Mouse (Mus musculus): ENCODE results near the gene Acnat1.
"Not testable (repeated sequence)": the region's sequence is repeated elsewhere in the genome, so short reads cannot be mapped to it uniquely, and the experiment has no call there.

Gene Acnat1

DNA sequence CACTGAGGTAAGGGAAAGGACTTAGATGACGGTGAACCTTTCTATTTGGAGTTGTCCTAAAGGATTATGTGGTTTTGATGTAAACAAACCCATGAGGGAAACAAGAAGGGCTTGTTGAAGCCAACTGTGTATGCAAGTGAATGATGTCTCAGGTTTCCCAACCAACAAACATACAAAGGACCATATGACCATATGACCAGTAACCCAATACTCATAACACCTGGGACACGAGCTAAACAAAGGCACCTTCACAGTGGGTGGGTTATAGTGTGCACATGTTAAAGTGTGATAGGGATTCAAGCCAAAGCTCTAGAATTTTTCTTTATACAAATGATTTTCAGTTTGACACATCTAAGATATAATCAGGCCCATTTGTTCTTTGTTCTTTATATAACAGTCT, 17.5 kb downstream of the Acnat1 start:
- no peak for DNase-seq (ENCODE audit: low spot score)

DNA sequence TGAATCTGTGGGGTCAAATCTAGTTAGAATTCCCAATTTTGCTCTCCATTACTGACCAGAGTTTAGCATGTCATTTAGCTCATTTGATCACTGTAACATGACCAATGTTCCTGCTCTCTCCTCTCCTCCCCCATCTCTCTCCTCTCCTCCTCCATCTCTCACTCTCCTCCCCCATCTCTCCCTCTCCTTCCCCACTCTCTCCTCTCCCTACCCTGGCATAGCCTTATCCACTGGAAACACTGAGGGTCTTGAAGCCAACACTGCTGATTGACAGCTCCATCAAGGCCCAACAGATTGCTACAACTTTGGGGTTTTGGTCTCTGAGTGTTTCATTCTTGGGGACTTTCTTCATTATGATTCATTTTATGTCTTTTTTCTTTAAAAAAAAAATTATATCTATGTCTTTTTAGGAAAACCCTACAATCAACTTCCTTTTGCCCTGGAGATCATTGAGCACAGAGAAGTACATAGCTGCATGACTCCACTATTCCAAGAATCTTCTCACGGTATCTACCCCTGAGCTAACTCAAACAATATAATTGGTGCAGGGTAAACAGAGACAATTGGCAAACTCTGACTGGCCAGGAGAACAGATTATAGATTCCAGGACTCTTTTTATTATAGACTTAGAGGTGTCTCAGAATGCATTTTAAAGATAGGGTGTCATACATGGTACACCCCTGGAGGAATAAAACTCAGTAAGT, 21.7 kb downstream of the Acnat1 start:
- no peak for DNase-seq (ENCODE audit: low spot score)

DNA sequence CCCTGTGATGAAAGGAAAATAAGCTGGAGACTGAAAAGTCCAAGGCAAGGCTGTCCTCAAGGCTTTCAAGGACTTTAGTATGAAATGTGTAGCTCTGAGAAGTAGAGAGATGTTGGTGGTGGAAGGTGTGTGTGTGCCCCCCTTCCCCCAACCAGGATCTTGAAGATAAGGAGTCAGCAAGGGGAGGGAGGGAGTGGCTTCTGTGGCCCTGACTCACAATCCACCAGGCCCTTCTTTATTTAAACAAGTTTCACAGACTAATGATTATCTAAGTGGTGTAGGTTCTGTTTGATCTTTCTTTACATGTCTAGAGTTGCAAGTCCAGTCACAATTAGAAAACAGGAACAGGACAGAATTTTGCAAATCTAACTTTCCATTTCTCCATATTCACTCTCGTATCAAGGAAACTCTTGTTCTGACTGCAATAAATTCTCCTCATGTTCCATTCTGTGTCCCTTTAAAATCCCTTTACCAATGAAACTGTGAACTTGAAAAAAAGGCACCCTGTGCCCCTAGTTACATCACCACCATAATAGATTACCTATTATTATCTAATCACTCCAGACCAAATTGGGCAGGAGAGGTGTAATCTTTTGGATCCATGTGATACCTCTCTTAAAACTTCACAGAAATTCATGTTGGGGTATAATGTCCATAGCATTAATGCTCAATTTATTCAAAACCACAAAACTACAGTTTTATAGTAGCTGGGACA, 22.4 kb downstream of the Acnat1 start:
- not testable (repeated sequence) for DNase-seq (ENCODE audit: low spot score)

DNA sequence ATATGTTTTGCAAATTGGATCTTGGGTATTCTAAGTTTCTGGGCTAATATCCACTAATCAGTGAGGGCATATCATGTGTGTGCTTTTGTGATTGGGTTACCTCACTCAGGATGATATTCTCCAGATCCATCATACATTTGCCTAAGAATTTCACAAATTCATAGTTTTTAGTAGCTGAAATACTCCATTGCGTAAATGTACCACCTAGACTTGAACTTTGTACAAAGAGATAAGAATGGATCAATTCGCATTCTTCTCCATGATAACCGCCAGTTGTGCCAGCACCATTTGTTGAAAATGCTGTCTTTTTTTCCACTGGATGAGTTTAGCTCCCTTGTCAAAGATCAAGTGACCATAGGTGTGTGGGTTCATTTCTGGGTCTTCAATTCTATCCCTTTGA, 36.7 kb downstream of the Acnat1 start:
- not testable (repeated sequence) for DNase-seq (ENCODE audit: low spot score)

DNA sequence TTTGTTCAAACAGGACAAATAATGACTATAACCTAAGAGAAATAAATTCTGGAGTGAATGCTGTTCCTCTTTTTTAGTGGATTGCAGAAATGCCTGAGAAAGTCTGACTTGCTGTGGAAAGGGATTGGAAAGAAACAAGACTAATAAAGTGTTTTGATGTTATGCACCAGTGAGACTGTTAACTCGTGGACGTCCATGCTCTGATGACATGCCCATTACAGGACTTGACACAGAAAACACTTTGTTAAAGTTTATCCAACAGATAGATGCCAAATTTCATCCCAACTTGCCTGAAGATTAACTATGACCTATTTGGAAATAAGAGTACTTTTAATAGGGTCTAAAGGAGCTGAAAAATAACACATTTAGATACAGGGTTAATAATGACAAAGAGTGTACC, 63.6 kb downstream of the Acnat1 start:
- not testable (repeated sequence) for DNase-seq (ENCODE audit: low spot score)

DNA sequence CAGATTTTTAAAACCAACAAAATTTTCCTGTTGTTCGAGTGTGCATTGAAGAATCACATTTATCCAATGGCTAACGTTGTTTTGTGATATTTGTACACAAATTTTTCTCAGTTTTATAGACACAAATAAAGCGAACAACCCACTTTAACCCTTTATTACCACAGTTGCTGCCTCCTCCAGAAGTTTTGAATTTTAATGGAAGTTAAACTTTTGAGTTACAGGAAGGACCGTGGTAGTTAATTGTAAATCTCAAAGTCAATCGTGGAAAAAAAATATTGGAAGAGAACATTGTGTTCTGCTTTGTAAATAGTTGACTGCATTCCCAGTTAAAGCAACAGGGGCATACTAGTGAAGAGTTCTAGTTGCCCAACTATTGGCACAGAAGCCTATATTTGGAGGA, 65.8 kb downstream of the Acnat1 start, which contains the start of gene Acnat2:
Gene Acnat2 (minus strand): TSS at position 195 of the 400 bp plus-strand sequence.
- DNase-seq (ENCODE audit: low spot score): not testable (repeated sequence)

Measured in layer of hippocampus, adult 9-10 months (tissue).